Mouse (Mus musculus) neural tube, embryonic 11.5 days (tissue): ENCODE measurements around the gene Sult5a1. TPM values are rescaled to one million over a fixed set of nuclear protein-coding genes. Genes with fewer than 3 reads are reported as not detected.
"Not testable (repeated sequence)": the region's sequence is repeated elsewhere in the genome, so short reads cannot be mapped to it uniquely, and the experiment has no call there.

Experiments used
- ATAC-seq: fragments of 200-750 bp; cut with Nextera tagmentation; 2 replicates; pipeline ENCODE4 v1.8.0; 2017; ENCODE audit warnings: moderate number of reproducible peaks, mild to moderate bottlenecking, moderate TSS enrichment, moderate library complexity; ENCODE audit not compliant: insufficient read depth, low FRiP score, low TSS enrichment
- DNase-seq: peaks from one replicate; pipeline ENCODE4 v3.0.0-alpha.2; 2015; ENCODE audit warnings: low spot score
- H3K27ac ChIP-seq: fragments of 300-500 bp; sonication (generic); 2 replicates; pipeline ENCODE4 v1.5.1; 2014; ENCODE audit warnings: low read depth, mild to moderate bottlenecking, low read length
- H3K27me3 ChIP-seq: fragments of 300-500 bp; sonication (generic); 2 replicates; pipeline ENCODE4 v1.6.1; 2014; ENCODE audit warnings: mild to moderate bottlenecking, low read length, mixed read lengths; ENCODE audit not compliant: control insufficient read depth, insufficient read depth
- H3K36me3 ChIP-seq: fragments of 300-500 bp; sonication (generic); 2 replicates; pipeline ENCODE4 v1.6.1; 2014; ENCODE audit warnings: mild to moderate bottlenecking, low read length, moderate library complexity, mixed read lengths; ENCODE audit not compliant: control insufficient read depth, insufficient read depth
- H3K4me1 ChIP-seq: fragments of 300-500 bp; sonication (generic); 2 replicates; pipeline ENCODE4 v1.6.1; 2014; ENCODE audit warnings: low read length, mixed read lengths; ENCODE audit not compliant: control insufficient read depth, insufficient read depth
- H3K4me2 ChIP-seq: fragments of 300-500 bp; sonication (generic); 2 replicates; pipeline ENCODE4 v1.6.1; 2014; ENCODE audit warnings: low read depth, mild to moderate bottlenecking, moderate library complexity
- H3K4me3 ChIP-seq: fragments of 300-500 bp; sonication (generic); 2 replicates; pipeline ENCODE4 v1.5.1; 2014; ENCODE audit warnings: low read depth, low read length
- H3K9ac ChIP-seq: fragments of 300-500 bp; sonication (generic); 2 replicates; pipeline ENCODE4 v1.6.1; 2014; ENCODE audit warnings: mild to moderate bottlenecking, low read length
- H3K9me3 ChIP-seq: fragments of 300-500 bp; sonication (generic); 2 replicates; pipeline ENCODE4 v1.6.1; 2016; ENCODE audit warnings: low read length; ENCODE audit not compliant: control insufficient read depth
- WGBS: fragments of 180-500 bp; shearing (Covaris S2); extraction: QIAGEN DNeasy Blood & Tissue Kit; methylation state at CpG from one replicate; pipeline ENCODE4 v1.1.7; 2014; 5-methylcytosine and 5-hydroxymethylcytosine counted together
- microRNA-seq: library from miRNA; unstranded; fragments of <30 nt; microRNA quantifications from one replicate; pipeline ENCODE4, GENCODE M21; 2016
- polyA plus RNA-seq: library from polyadenylated mRNA; unstranded; fragments of >200 nt; fragmentation: Nextera tagmentation; extraction: Ambion mirVana; gene quantifications from 2 replicates; pipeline ENCODE4 v1.2.1, GENCODE M21; 2014

Gene Sult5a1
- polyA plus RNA-seq, 1 experiment from 2014 or later, result 2.3 TPM

DNA sequence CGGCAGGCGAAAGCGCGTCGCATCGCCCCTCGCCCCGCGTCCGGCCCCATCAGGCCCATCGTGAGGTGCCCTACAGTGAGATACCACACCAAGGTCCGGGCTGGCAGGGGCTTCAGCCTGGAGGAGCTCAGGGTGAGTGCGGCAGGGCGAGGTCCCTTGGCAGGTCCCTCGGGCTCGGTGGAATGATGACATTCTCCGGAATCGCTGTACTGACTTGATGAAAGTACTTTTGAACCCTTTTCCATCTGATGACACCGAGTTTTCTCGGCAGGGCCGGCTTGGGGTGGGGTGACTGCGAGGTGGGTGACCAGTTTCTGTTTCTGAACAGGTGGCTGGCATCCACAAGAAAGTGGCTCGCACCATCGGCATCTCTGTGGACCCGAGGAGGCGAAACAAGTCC, 55.3 kb downstream of the Sult5a1 start:
- under 1% methylated on average over 25 of the region's 26 CpGs for WGBS
- peak; percentile 14; the same call in 1 of the 2 replicates for ATAC-seq

DNA sequence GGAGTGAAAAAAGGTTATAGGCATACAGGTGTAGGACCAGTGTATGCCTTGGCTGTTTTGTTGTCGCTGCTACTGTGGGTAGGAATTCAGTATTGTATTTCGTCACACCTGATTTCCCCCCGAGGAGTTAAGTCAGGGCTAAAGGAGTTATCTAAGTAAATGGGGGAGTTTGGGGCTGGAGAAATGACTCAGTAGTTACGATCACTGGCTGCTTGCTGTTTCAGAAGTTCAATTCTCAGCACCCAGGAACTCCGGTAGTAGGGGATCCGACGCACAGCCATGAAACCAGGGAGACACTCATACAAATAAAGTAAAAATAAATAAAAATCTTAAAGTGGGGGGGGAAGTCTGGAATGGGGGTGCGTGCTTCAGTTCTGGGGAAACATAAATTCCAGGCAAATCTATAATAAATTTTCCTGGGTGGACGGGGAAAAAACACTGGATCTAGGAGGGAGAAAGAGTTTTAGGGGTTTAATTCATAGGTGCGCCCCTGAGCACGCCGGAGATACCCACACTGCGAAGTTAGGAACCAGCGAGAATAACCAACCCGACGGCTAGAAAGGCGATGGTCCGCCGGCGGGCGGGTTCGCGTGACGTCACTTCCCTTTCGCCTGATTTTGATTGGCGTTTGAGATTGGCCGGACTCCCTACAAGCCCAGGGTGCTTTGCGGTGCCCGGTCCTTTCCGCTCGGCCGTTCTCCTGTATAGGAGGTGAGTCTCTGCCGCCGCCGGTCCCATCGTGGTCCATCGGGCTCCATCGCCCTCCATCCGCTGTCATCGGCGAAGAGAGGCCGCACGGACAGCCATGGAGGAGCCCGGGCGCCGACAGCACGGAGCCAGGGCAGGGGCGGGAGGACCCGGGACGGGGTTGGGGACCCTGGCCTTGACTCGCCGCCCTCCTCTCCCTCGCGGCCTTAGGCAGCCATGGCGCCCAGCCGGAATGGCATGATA, 56.1 kb downstream of the Sult5a1 start, which contains the start of gene Rpl13:
Gene Rpl13 (plus strand): TSS at position 616 of the 951 bp plus-strand sequence.
- Histone ChIP-seq H3K4me1 (peaks cover 8% of the 10 kb centered on the region), H3K4me2 (peak within 1 kb of the TSS; percentile 95), H3K4me3 (peak within 1 kb of the TSS; percentile 95), H3K36me3 (peaks cover 14% of the 10 kb centered on the region), H3K9ac (peak within 1 kb of the TSS; percentile 97), H3K27me3 (no peaks in the 10 kb centered on the region), H3K9me3 (no peaks in the 10 kb centered on the region), H3K27ac (peak within 1 kb of the TSS; percentile 93)
- ATAC-seq (peak; percentile 95), DNase-seq (peak; percentile 96)
- 2% methylated on average over 54 of the region's 56 CpGs for WGBS

More for the DNA sequence above, 55.3 kb downstream of the Sult5a1 start:
- Histone ChIP-seq H3K27ac (peak overlapping the region; percentile 93), H3K4me3 (peak overlapping the region; percentile 95), H3K9ac (peak overlapping the region; percentile 97), H3K4me2 (peak overlapping the region; percentile 95), H3K36me3 (peaks cover 14% of the 10 kb centered on the region)
- not testable (repeated sequence) for H3K4me1 ChIP-seq, DNase-seq, H3K9me3 ChIP-seq, H3K27me3 ChIP-seq

DNA sequence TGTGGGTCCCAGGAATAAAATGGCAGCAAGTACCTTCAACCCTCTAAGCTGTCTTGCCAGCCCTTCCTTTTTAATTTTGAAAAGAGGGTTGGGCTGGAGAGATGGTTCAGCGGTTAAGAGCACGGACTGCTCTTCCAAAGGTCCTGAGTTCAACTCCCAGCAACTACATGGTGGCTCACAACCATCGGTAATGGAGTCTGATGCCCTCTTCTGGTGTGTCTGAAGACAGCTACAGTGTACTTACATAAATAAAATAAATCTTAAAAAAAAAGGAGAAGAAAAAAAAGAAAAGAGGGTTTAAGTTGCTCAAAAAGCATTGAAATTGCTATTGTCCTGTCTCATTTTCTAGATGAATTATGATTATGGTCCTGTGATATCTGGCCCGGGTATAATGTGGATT, 56.9 kb downstream of the Sult5a1 start:
- DNase-seq (no peak), ATAC-seq (no peak)
- no peak overlapping the region for H3K4me2 ChIP-seq
- H3K4me1 ChIP-seq, result peaks cover 8% of the 10 kb centered on the region
- no peaks in the 10 kb centered on the region for H3K9me3 ChIP-seq
- H3K36me3 ChIP-seq, result peaks cover 14% of the 10 kb centered on the region
- H3K27ac ChIP-seq, result no peak overlapping the region
- no peaks in the 10 kb centered on the region for H3K27me3 ChIP-seq
- no peak overlapping the region for H3K9ac ChIP-seq
- no peak overlapping the region for H3K4me3 ChIP-seq
- WGBS, result 77% methylated on average over 4 of the region's 4 CpGs

DNA sequence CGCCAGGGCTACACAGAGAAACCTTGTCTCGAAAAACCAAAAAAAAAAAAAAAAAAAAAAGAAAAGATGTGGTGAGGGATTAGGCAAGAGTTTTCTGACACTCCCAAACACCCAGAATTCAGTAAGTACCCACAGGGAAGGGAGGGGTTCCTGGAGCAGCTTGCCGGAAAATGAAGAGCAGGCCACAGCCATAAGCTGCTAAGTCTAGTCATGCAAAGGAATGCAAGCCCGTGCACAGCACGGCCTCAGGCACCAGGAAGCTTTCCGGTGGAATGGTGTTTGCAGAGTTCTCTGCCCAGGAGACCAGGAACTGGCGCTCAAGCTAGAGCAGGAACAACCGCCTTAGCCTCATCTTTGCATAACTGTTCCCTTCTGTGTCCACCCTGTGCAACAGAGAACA, 57.8 kb downstream of the Sult5a1 start:
- H3K36me3 ChIP-seq, result peaks cover 16% of the 10 kb centered on the region
- ATAC-seq, result no peak
- peaks cover 8% of the 10 kb centered on the region for H3K4me1 ChIP-seq
- H3K27me3 ChIP-seq, result no peaks in the 10 kb centered on the region
- WGBS, result 72% methylated on average over 8 of the region's 8 CpGs
- H3K4me2 ChIP-seq, result no peak overlapping the region
- no peak overlapping the region for H3K4me3 ChIP-seq
- H3K9ac ChIP-seq, result no peak overlapping the region
- DNase-seq, result no peak
- H3K9me3 ChIP-seq, result no peaks in the 10 kb centered on the region
- no peak overlapping the region for H3K27ac ChIP-seq

DNA sequence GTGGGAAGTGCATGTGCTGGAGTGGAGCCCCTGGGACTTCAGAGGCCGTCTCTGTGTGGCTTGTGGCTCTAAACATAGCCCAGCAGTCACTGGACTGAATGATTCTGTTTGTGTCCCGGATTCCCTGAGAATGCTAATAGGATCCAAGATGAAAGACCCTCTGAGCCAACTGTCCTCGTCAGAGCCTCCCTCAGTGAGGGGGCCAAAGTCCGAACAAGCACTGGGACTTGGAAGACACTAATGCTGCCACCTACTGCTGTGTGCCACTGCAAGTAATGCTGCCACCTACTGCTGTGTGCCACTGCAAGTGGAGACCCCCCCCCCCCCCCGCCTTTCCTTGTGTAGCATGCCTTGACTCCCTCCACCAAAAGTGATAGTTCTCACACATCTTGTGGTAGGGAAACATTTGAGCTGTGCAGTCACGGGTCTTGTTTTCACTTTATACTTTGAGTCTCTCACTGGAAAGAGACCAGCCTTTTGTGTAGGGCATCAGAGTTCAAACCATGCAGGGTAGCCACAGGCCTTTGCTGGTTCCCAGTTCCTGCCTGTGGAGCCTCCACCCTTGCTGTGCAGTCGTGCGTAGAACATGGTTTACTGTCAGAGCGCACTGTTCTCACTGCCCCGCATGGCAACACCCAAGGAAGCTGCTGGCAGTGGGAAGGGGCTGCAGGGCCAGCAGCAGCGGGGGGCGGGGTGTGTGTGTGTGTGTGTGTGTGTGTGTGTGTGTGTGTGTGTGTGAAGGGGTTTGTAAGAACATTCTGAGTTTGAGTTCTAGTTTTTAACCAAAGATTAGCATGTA, 60.1 kb downstream of the Sult5a1 start:
- Histone ChIP-seq H3K9me3 (no peaks in the 10 kb centered on the region), H3K4me3 (no peak overlapping the region), H3K27me3 (no peaks in the 10 kb centered on the region), H3K36me3 (peaks cover 8% of the 10 kb centered on the region), H3K9ac (no peak overlapping the region), H3K4me1 (0 out of 2 replicates have a peak, but pooled peaks cover 2% of the 10 kb centered on the region), H3K4me2 (no peak overlapping the region), H3K27ac (no peak overlapping the region)
- no peak for DNase-seq
- WGBS, result 78% methylated on average over 12 of the region's 12 CpGs
- ATAC-seq, result no peak

DNA sequence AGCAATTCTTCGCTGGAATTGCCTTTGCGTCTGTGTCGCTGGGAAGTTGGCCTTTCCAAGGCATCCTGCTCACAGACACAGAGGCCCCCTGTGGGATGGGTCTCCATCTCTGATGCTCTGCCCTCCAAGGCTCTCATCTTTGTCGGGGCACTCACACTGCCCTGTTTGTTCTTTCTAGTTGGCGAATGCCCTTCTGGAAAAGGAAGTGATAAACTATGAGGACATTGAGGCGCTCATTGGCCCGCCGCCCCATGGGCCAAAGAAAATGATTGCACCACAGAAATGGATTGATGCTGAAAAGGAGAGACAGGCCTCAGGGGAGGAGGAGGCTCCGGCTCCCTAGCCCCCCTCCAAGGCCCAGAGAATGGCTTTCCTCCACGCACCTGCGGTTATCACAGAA, 60.9 kb downstream of the Sult5a1 start:
- Histone ChIP-seq H3K9me3 (no peaks in the 10 kb centered on the region), H3K36me3 (peaks cover 8% of the 10 kb centered on the region), H3K4me3 (no peak overlapping the region), H3K9ac (no peak overlapping the region), H3K4me2 (no peak overlapping the region), H3K27me3 (no peaks in the 10 kb centered on the region), H3K27ac (no peak overlapping the region), H3K4me1 (0 out of 2 replicates have a peak, but pooled peaks cover 2% of the 10 kb centered on the region)
- ATAC-seq, result no peak
- DNase-seq, result no peak
- WGBS, result 92% methylated on average over 11 of the region's 11 CpGs

Small RNA genes within 50 kb of the gene (microRNA-seq; reads per million reads assigned to microRNA genes)
- gene Mir7079 (not detected), gene Mir7080 (not detected)

Other genes with a start within 250 kb of the Sult5a1 start
- gene Ankrd11, start 116.0 kb downstream of the Sult5a1 start, polyA plus RNA-seq, result 83.2 and 88.3 TPM in 2 replicates
- gene Spg7, start 95.4 kb downstream of the Sult5a1 start, polyA plus RNA-seq, result 45.3 and 47.7 TPM in 2 replicates
- 1,194 and 1,271 TPM in 2 replicates for gene Rpl13, start 56.0 kb downstream of the Sult5a1 start, polyA plus RNA-seq
- 0.40 TPM in 1 of 2 replicates, not detected in the other for gene Cpne7, start 40.9 kb downstream of the Sult5a1 start, polyA plus RNA-seq
- gene Dpep1, start 27.9 kb upstream of the Sult5a1 start, polyA plus RNA-seq, result 0.66 and 1.3 TPM in 2 replicates
- gene Chmp1a, start 54.4 kb upstream of the Sult5a1 start, polyA plus RNA-seq, result 104 and 110 TPM in 2 replicates
- 6.0 and 9.5 TPM in 2 replicates for gene Spata33, start 54.5 kb upstream of the Sult5a1 start, polyA plus RNA-seq
- 35.5 and 35.7 TPM in 2 replicates for gene Cdk10, start 66.5 kb upstream of the Sult5a1 start, polyA plus RNA-seq
- 2.7 and 3.1 TPM in 2 replicates for gene Spata2l, start 77.9 kb upstream of the Sult5a1 start, polyA plus RNA-seq
- 25.1 and 26.0 TPM in 2 replicates for gene Zfp276, start 95.9 kb upstream of the Sult5a1 start, polyA plus RNA-seq
- 26.4 and 29.7 TPM in 2 replicates for gene Vps9d1, start 96.0 kb upstream of the Sult5a1 start, polyA plus RNA-seq
- gene Fanca, start 160.3 kb upstream of the Sult5a1 start, polyA plus RNA-seq, result 31.3 and 36.7 TPM in 2 replicates
- 16.9 and 17.3 TPM in 2 replicates for gene Spire2, start 174.4 kb upstream of the Sult5a1 start, polyA plus RNA-seq
- 211 and 217 TPM in 2 replicates for gene Tcf25, start 215.4 kb upstream of the Sult5a1 start, polyA plus RNA-seq
- 0.20 TPM in 1 of 2 replicates, not detected in the other for gene Mc1r, start 248.8 kb upstream of the Sult5a1 start, polyA plus RNA-seq